Mouse (Mus musculus) hindbrain, embryonic 10.5 days (tissue): ENCODE data around the gene Ewsr1. TPM values are rescaled to one million over a fixed set of nuclear protein-coding genes. Genes with fewer than 3 reads are reported as not detected.

Experiments used
- DNase-seq: peaks from one replicate; pipeline ENCODE4 v3.0.0-alpha.2; 2017; ENCODE audit warnings: low spot score
- H3K27ac ChIP-seq: fragments of 300-500 bp; sonication (generic); 2 replicates; pipeline ENCODE4 v1.5.1; 2016; ENCODE audit warnings: mild to moderate bottlenecking, moderate library complexity
- H3K27me3 ChIP-seq: fragments of 300-500 bp; sonication (generic); 2 replicates; pipeline ENCODE4 v1.6.1; 2016; ENCODE audit warnings: mild to moderate bottlenecking; ENCODE audit not compliant: poor library complexity, insufficient read depth, severe bottlenecking
- H3K36me3 ChIP-seq: fragments of 300-500 bp; sonication (generic); 2 replicates; pipeline ENCODE4 v1.6.1; 2016; ENCODE audit warnings: mild to moderate bottlenecking, moderate library complexity
- H3K4me1 ChIP-seq: fragments of 300-500 bp; sonication (generic); replicated peaks from 2 replicates; pipeline ENCODE4 v1.6.1; 2016; ENCODE audit warnings: mild to moderate bottlenecking
- H3K4me3 ChIP-seq: fragments of 300-500 bp; sonication (generic); 2 replicates; pipeline ENCODE4 v1.5.1; 2016; ENCODE audit warnings: mild to moderate bottlenecking, moderate library complexity
- H3K9me3 ChIP-seq: fragments of 300-500 bp; sonication (generic); 2 replicates; pipeline ENCODE4 v1.6.1; 2016; ENCODE audit warnings: mild to moderate bottlenecking, moderate library complexity
- WGBS: fragments of 180-500 bp; shearing (Covaris S2); methylation state at CpG from one replicate; pipeline ENCODE4 v1.1.7; 2016; 5-methylcytosine and 5-hydroxymethylcytosine counted together
- polyA plus RNA-seq: library from polyadenylated mRNA; unstranded; fragments of >200 nt; fragmentation: Nextera tagmentation; extraction: Ambion mirVana; gene quantifications from 2 replicates; pipeline ENCODE4 v1.2.1, GENCODE M21; 2016

Gene Ewsr1
- polyA plus RNA-seq = 877 and 924 TPM in 2 replicates

GRCm38 (mm10) chr11:5098736-5099542, at the start of gene Ewsr1, which contains the start of gene Rhbdd3:
Ewsr1 (minus strand) TSS chr11:5099266.
Rhbdd3 (plus strand) TSS chr11:5098926.
- Histone ChIP-seq H3K4me3 (peak within 1 kb of the TSS; percentile 100), H3K27ac (peak within 1 kb of the TSS; percentile 100), H3K36me3 (peaks cover 44% of the 10 kb centered on the region), H3K27me3 (no peaks in the 10 kb centered on the region), H3K9me3 (no peaks in the 10 kb centered on the region), H3K4me1 (peaks cover 35% of the 10 kb centered on the region)
- WGBS = under 1% methylated on average over 92 of the region's 92 CpGs
- DNase-seq = peak; percentile 97

DNA sequence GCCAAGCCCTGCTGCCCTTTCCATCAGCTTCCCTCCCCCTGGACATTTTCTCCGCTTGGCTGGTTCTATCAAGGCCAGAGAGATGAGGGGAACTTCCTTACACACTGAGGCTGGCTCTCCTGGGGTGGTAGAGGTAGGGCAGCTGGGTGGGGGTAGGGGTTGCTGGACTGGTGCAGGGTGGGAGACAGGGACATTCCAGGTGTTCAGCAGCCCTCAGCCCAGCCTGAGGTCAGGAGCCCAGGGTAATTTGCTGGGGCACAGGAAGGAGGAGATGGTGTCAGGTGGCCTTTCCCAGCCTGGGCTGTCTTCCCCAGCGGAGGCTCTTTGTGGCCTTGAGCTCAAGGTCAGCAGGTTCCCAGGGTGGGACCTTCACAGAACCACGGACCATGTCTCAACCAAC, 46.5 kb upstream of the Ewsr1 start:
- Histone ChIP-seq H3K4me1 (peaks cover 52% of the 10 kb centered on the region), H3K27me3 (peaks cover 12% of the 10 kb centered on the region; the same call in 1 of the 2 replicates), H3K27ac (peak overlapping the region; percentile 50), H3K36me3 (peaks cover 12% of the 10 kb centered on the region), H3K4me3 (no peak overlapping the region), H3K9me3 (no peaks in the 10 kb centered on the region)
- DNase-seq = no peak
- WGBS = 66% methylated on average over 3 of the region's 3 CpGs

- Histone ChIP-seq H3K36me3 (peaks cover 30% of the 10 kb centered on the region), H3K4me1 (peaks cover 28% of the 10 kb centered on the region), H3K4me3 (no peak overlapping the region), H3K27ac (peak overlapping the region; percentile 23; the same call in 1 of the 2 replicates), H3K9me3 (no peaks in the 10 kb centered on the region), H3K27me3 (no peaks in the 10 kb centered on the region)
- whole genome bisulfite sequencing = 83% methylated on average over 2 of the region's 2 CpGs
- no peak for DNase-seq
Measured at GRCm38 (mm10) chr11:5141965-5142364, 42.9 kb upstream of the Ewsr1 start.

- H3K27ac ChIP-seq = 0 out of 2 replicates have a peak overlapping the region, but pooled peaks have one; percentile 12
- no peaks in the 10 kb centered on the region for H3K9me3 ChIP-seq
- no peak for DNase-seq
- H3K4me3 ChIP-seq = no peak overlapping the region
- H3K4me1 ChIP-seq = peaks cover 25% of the 10 kb centered on the region
- H3K36me3 ChIP-seq = peaks cover 30% of the 10 kb centered on the region
- 80% methylated on average over 5 of the region's 5 CpGs for WGBS
- H3K27me3 ChIP-seq = no peaks in the 10 kb centered on the region
Measured at GRCm38 (mm10) chr11:5141252-5141651, 42.2 kb upstream of the Ewsr1 start.

DNA sequence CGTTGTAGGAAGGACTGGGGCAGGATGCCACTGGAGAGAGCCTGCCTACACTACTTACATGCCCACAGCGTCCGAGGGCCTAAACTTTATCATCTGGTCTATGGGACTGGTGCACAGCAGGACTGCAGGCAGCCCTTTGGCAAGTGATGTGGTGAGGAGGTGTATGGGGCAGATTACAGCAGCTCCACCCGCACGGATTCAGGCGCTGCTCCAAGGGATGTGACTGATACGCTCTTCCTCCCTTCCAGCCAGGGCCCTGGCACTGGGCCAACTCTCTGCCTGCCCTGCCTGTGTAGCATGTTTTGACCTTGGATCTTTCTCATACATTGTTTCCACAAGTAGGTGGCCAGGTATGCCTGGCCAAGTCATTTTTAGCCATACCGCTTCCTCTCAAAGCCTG, 41.6 kb upstream of the Ewsr1 start:
- 84% methylated on average over 8 of the region's 8 CpGs for WGBS
- no peak for DNase-seq
- no peaks in the 10 kb centered on the region for H3K27me3 ChIP-seq

GRCm38 (mm10) chr11:5139372-5139771, 40.3 kb upstream of the Ewsr1 start:
- Histone ChIP-seq H3K36me3 (peaks cover 26% of the 10 kb centered on the region), H3K27me3 (no peaks in the 10 kb centered on the region), H3K27ac (no peak overlapping the region), H3K4me3 (no peak overlapping the region), H3K9me3 (no peaks in the 10 kb centered on the region), H3K4me1 (peaks cover 18% of the 10 kb centered on the region; the same call in 1 of the 2 replicates)
- 75% methylated on average over 9 of the region's 9 CpGs for WGBS
- no peak for DNase-seq

More for the DNA sequence above, 41.6 kb upstream of the Ewsr1 start:
- H3K4me1 ChIP-seq = peaks cover 22% of the 10 kb centered on the region
- H3K9me3 ChIP-seq = no peaks in the 10 kb centered on the region
- peaks cover 32% of the 10 kb centered on the region for H3K36me3 ChIP-seq
- H3K4me3 ChIP-seq = no peak overlapping the region
- no peak overlapping the region for H3K27ac ChIP-seq

GRCm38 (mm10) chr11:5138642-5139041, 39.6 kb upstream of the Ewsr1 start:
- H3K27me3 ChIP-seq = no peaks in the 10 kb centered on the region
- no peak for DNase-seq
- H3K27ac ChIP-seq = no peak overlapping the region
- peaks cover 18% of the 10 kb centered on the region; the same call in 1 of the 2 replicates for H3K4me1 ChIP-seq
- no peaks in the 10 kb centered on the region for H3K9me3 ChIP-seq
- 93% methylated on average over 2 of the region's 2 CpGs for WGBS
- peaks cover 22% of the 10 kb centered on the region for H3K36me3 ChIP-seq
- H3K4me3 ChIP-seq = no peak overlapping the region

- no peak for DNase-seq
- H3K4me1 ChIP-seq = peaks cover 19% of the 10 kb centered on the region; the same call in 1 of the 2 replicates
- no peaks in the 10 kb centered on the region for H3K27me3 ChIP-seq
- 0 out of 2 replicates have a peak overlapping the region, but pooled peaks have one; percentile 47 for H3K27ac ChIP-seq
- no peaks in the 10 kb centered on the region for H3K9me3 ChIP-seq
- H3K4me3 ChIP-seq = no peak overlapping the region
- WGBS = 81% methylated on average over 11 of the region's 11 CpGs
- peaks cover 30% of the 10 kb centered on the region for H3K36me3 ChIP-seq
Measured at GRCm38 (mm10) chr11:5135914-5136313, 36.8 kb upstream of the Ewsr1 start.

- peaks cover 40% of the 10 kb centered on the region for H3K4me1 ChIP-seq
- H3K27ac ChIP-seq = no peak overlapping the region
- H3K36me3 ChIP-seq = 0 out of 2 replicates have a peak, but pooled peaks cover 15% of the 10 kb centered on the region
- no peaks in the 10 kb centered on the region for H3K27me3 ChIP-seq
- WGBS = 81% methylated on average over 4 of the region's 4 CpGs
- H3K4me3 ChIP-seq = no peak overlapping the region
- DNase-seq = no peak
- H3K9me3 ChIP-seq = no peaks in the 10 kb centered on the region
Measured at GRCm38 (mm10) chr11:5132751-5133150, 33.7 kb upstream of the Ewsr1 start.

DNA sequence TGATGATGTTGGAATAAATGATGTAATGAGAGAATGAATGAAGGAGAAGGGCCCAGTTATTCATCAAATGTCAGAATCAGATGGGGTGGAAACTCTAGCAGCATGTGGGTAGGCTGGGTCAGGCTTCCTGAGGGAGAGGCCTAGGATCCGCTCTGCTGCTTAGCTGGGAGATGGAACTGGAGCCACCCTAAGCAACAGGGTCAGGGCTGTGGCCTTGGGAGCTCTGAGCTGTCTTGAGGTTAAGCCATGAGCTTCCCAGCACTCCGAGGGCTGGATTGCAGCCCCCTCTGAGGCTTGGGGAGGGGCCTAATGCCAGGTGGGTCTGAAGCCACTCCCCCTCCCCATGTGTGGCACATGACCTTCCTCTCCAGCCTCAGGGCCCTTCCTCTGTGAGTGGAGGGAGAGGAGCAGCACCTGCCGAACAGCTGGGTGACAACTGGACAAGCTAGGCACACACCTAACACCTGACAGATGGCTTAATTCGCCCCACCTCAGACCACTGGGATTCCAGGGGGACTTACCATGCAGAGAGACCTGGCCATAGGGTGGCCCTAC, 31.1 kb upstream of the Ewsr1 start:
- Histone ChIP-seq H3K36me3 (0 out of 2 replicates have a peak, but pooled peaks cover 18% of the 10 kb centered on the region), H3K4me1 (peaks cover 40% of the 10 kb centered on the region), H3K27ac (peak overlapping the region; percentile 88), H3K4me3 (no peak overlapping the region), H3K27me3 (no peaks in the 10 kb centered on the region), H3K9me3 (no peaks in the 10 kb centered on the region)
- WGBS = 63% methylated on average over 4 of the region's 4 CpGs
- DNase-seq = peak; percentile 11

DNA sequence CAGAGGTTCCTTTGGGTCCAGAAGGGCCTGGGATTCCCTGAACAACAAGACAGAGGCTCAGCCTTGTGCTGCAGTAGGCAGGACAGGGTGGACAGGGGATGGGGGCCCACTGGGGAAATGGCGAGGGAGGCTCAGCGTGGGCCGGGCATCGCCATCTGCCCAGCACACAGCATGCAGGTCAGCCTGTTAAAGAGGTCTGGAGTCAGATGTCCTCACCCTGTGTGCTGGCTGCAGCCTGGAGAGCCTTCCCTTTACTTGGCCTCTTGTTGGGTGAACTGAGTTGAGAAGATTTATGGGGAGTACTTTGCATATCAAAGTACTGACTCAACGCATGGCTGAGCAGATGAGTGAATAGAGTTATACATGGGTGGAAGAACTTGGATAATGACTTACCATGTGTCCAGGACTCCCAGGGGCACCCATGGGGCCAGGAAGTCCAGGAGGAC, 30.0 kb upstream of the Ewsr1 start:
- Histone ChIP-seq H3K4me1 (peaks cover 40% of the 10 kb centered on the region), H3K4me3 (peak overlapping the region; percentile 30), H3K9me3 (no peaks in the 10 kb centered on the region; the same call in 1 of the 2 replicates), H3K27me3 (no peaks in the 10 kb centered on the region), H3K27ac (peak overlapping the region; percentile 88), H3K36me3 (peaks cover 25% of the 10 kb centered on the region)
- DNase-seq = peak; percentile 70
- WGBS = 18% methylated on average over 5 of the region's 5 CpGs

GRCm38 (mm10) chr11:5125713-5126112, 26.6 kb upstream of the Ewsr1 start:
- Histone ChIP-seq H3K36me3 (peaks cover 26% of the 10 kb centered on the region), H3K9me3 (no peaks in the 10 kb centered on the region; the same call in 1 of the 2 replicates), H3K27ac (no peak overlapping the region), H3K27me3 (no peaks in the 10 kb centered on the region), H3K4me1 (peaks cover 33% of the 10 kb centered on the region), H3K4me3 (no peak overlapping the region)
- DNase-seq = no peak
- WGBS = 83% methylated on average over 4 of the region's 4 CpGs
